Mouse (Mus musculus) lung, postnatal 4 days (tissue): Measurements from ENCODE around the gene Naa50.

ENCODE experiments used
- DNase-seq, 2 experiments: peaks; one replicate each; pipeline ENCODE4 v3.0.0; 2021

Naa50 gene

DNA sequence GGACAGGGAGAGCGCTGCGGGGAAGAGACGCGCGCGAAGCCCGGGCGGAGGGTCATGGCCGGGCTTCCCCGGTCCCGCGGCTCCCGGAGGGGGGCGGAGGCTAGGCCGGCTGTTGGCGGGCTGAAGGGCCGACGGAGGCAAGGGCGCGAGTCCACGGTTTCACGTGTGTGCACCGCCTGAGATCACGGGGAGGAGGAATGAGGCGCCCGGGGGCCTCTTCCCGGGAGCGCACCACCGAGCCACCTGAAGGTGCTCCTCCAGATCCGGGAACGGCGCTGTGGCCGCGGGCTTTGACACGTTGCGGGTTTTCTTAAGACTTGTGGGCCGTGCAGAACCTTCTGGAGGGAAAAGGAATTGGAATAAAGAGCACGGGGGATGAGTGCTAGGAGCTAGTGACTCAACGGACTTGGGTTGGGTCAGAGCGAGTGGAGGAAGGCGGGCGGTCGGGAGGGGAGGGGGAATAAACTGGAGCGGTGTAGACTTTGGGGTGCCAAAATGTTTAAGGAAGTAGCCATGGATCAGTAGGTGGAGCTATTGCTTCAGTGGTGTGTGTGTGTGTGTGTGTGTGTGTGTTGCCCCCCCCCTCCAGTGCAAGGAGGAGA, 657 bp downstream of the Naa50 start:
- peak; percentile 85 to 88 for DNase-seq

DNA sequence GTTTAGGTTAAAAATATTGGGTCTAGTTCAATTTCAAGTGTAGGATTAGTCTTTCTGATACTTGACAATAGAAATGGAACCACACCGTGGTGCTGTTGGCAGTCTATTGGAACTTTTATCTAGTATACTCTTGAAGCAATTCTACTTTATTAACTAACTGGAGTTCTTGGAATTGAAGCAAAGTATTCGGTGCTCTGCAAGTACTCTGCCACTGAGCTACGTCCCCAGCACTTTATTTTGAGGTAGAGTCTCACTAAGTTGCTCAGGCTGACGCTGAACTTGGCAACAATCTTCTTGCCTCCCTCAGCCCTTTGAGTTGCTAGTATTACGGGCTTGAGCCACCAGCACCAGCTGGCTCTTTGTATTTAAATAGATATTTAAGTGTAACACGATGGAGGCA, 1.9 kb downstream of the Naa50 start:
- DNase-seq = no peak

DNA sequence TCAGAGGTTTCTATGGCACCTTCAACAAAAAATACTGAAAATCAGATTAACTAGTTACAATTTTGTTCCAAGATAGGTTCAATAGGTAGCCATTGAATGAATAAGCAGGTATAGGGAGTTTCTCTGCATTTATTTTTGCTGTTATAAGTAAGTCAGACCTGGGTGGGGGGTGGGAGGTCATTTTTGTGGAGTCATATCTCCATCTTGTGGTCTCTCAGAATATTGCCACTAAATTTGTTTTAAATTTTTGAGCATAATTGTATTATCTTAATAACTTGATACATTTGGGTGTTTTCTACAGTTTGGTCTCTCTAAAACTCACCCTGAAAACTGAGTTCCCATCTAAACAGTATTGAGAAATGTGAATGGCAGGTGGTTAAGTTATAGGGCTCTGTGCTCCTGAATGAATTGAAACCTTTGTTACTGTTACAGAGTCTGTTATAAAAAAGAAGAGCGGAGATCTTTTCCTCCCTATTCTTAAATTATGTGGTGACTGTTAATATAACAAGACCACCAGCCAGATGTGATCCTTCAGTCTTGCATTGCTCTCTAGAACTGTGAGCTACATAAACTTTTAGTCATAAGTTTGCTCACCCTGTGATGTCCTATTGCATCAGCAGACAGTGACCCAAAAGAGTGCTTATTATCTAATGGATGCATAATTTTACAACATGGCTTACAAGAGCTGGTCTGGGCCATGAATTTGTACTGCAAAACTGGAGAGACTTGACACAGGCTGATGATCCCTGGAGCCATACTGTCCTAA, 9.6 kb downstream of the Naa50 start:
- DNase-seq = no peak

DNA sequence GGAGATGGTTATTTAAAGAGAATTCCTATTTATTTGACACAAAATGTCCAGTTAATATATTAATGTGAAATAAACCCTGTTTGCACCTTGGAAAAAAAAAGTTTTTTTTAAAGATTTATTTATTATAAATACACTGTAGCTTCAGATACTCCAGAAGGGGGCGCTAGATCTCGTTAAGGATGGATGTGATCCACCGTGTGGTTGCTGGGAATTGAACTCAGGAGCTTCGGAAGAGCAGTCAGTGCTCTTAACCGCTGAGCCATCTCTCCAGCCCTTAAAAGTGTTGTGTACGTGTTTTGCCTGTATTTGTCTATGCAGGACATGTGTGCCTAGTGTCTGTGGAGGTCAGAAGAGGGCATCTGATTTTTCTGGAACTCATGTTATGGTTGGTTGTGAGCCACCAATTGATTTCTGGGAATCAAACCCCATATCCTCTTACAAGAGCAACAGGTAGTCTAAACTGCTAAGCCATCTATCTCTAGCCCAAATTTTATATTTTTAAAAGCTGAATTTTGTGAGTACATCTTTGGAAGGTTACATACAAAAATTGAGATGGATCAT, 14.9 kb downstream of the Naa50 start:
- no peak for DNase-seq

GRCm38 (mm10) chr16:44159325-44159724, 19.7 kb downstream of the Naa50 start:
- DNase-seq = no peak

GRCm38 (mm10) chr16:44163831-44164230, 24.2 kb downstream of the Naa50 start:
- DNase-seq = no peak

DNA sequence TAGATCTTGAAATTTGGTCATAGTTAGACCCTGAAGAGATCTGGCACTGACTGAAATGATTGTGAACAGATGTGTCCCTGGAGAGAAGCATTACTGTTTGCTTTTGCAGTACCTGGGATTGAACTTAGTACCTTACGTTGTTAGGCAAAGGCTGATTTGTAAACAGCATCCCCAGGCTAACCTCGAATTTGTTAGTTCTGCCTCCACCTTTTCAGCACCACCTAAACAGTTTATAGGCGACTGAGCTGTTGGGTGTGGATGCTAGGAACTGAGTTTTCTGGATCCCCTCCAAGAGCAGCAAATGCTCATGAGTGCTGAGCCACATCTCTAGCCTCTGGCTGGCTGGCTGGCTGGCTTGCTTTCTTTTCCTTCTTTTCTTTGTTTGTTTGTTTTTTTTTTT, 25.6 kb downstream of the Naa50 start:
- DNase-seq = no peak

DNA sequence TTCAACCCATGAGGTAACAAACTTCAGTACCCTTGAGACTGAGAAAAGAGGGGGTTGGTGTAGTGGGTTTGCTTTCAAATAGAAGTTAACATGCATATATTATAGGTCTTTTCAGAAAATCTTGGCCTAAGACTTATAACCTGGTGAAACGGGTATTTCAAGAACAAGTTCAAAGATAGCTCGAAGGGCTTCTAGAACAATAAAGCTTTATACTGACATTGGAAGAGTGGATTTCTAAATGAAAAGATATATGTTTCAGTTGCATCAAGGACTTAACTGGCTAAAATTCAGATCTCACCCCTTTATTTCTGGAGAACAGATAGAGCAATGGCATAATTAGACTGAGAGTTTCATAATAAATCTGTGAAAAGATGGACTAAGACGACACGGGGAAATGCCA, 29.4 kb downstream of the Naa50 start:
- DNase-seq = no peak

DNA sequence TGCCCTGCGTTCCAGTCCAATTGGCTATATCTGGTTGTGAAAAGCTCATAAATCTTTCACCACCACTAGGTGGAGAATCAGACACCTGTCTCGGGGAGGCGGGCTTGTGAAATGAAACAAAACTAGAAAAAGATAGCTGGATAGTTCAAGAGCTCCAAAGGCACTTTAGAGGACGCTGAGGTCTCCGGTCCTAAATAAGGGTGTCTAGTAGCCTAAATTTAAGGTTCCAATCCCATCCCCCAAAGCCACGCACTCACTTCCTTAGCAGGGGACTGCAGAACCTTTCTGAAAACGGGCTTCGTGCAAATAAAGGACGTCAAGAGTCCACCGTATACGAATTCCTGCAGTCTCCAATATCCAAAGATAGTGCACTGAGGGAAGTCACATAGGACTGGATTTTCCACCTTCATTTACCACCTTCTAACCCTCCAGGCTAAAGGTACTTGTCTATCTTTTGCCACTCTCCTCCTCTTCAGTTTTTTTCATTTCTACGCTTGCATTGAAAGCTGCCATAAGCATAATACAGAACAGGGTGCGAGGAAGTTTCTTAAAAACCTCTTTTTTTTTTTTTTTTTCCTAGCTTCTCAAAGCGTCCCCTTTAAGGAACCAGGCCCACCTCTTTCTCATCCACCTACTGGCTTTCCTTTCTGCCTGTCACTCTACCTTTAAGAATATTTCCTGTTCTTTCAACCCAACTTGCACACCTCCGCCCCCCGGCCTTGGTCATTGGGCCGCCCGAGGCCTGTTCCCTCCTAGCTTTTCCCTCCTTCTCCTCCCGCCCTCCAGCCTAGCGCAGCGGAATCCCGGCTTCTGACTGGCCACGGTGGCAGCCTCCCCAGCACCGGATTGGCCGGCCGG, 32.9 kb downstream of the Naa50 start:
- peak; percentile 99 to 100 for DNase-seq

- DNase-seq = peak; percentile 69 to 76
These were observed 33.7 kb downstream of the Naa50 start, which contains the start of gene Usf3 for GRCm38 (mm10) chr16:44173155-44173941. Gene Usf3, plus strand, starts transcription at chr16:44173246.

DNA sequence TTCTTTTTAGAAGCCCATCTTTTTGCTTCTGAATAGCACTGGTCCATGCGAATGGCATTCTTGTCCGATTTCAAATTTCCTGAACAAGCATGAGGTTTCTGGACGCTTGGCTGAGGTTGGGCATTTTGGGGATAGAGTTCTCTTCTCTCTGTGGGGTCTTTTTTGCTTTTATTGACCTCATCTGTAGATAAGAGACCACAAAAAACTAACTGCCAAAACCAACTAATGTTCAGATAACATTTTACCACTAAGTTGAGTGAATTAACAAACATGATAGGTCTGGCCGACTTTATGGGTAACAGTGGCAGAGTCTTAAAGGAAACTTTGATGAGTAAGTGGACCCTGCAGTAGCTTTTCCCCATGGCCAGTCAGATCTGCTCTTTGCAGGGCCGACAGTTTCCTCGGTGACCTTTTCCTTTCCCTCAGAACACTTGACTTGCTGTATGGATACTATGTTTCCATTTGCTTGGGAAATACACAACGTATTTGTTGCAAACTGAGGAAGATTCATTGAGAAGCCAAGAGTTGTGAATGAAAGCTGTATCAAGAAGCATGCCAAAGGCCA, 34.4 kb downstream of the Naa50 start:
- DNase-seq = no peak

- no peak for DNase-seq
These were observed 35.4 kb downstream of the Naa50 start for GRCm38 (mm10) chr16:44175001-44175400.

DNA sequence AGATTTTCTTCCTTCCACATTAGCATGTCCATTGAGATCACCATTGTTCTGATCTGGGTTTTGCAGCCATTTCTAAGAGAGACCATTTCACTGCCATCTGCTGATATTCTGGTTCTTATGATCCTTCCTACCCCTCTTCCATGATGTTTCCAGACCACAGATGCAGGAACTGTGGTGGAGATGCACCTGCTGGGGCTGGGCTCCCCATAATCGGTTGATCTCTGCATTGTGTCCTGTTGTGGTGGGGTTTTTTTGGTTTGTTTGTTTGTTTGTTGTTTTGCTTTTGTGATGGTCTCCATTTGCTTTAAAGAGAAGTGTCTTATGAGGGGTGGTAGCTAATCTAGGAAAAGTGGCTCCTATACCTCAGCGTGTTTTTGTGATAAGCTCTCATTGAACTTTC, 36.9 kb downstream of the Naa50 start:
- DNase-seq = no peak

GRCm38 (mm10) chr16:44178555-44178954, 38.9 kb downstream of the Naa50 start:
- peak; percentile 48 to 66 for DNase-seq

DNA sequence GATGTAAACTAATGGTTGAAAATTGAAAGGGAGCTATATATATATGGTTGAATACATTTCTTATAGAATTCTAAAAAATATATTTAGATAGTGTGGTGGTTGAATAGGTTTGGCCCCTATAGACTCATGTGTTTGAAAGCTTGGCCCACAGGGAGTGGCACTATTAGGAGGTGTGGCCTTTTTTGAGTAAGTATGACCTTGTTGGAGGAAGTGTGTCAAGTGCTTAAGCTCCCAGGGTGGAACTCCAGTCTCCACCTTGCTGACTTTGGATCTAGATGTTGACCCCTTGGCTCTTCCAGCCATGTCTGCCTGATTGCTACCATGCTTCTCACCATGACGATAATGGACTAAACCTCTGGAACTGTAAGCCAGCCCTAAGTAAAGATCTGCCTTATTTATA, 43.0 kb downstream of the Naa50 start:
- no peak for DNase-seq

- DNase-seq = no peak
These were observed 45.1 kb downstream of the Naa50 start for GRCm38 (mm10) chr16:44184769-44185168.

GRCm38 (mm10) chr16:44187172-44187571, 47.5 kb downstream of the Naa50 start:
- no peak for DNase-seq

GRCm38 (mm10) chr16:44188766-44189165, 49.1 kb downstream of the Naa50 start:
- DNase-seq = no peak

GRCm38 (mm10) chr16:44190032-44190431, 50.4 kb downstream of the Naa50 start:
- DNase-seq = no peak

- DNase-seq = no peak
These were observed 51.3 kb downstream of the Naa50 start for GRCm38 (mm10) chr16:44190968-44191367.

DNA sequence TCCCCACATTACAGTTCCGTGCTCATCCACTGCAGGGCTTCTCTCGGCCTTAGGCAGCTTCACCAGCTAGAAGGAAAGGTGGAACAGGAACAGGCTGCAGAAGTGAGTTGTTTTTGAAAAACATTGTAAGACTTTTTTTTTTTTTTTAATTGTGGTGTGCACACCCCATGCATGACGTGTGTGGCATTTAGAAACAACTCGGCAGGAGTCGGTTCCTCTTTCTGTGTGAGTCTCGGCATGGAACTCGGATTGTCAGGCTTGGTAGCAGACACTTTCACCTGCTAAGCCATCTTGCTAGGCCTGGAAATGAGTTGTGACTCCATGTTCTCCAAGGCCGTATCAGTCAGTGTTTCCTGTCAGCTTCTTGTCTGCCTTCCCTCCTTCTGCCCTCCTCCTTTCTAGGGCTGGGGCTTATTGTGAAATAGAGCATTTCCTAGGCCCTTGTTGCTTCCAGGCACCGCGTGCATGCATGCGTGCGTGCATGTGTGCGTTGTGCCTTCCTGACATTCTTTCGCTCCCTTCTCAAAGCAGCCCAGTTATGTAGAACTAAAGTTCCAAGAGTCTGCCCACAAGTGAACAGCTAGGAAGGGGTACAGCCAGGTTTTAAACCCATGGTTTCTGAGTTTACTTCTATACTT, 59.6 kb downstream of the Naa50 start:
- peak in 1 of 2 experiments; percentile 38 for DNase-seq

DNA sequence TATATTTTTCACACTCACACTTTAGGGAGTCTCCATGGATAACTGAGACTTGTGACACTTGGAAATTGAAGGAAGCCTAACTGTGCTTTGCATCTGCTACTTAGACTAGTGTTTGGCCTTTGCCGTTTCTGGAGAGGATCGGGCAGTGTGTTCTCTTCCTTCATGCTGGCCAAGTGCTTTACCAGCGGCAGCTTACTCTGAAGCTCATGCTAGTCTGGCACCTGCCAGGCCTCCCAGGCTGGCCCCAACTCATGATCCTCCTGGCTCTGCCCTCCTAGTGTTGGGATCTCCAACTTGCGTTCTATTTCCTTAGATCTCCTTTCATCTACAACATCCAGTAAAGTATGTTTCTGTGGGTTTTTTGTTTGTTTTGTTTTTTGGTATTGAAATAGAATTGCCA, 60.5 kb downstream of the Naa50 start:
- DNase-seq = no peak
